Mouse (Mus musculus): ENCODE results near the gene Fgfr2.

DNA sequence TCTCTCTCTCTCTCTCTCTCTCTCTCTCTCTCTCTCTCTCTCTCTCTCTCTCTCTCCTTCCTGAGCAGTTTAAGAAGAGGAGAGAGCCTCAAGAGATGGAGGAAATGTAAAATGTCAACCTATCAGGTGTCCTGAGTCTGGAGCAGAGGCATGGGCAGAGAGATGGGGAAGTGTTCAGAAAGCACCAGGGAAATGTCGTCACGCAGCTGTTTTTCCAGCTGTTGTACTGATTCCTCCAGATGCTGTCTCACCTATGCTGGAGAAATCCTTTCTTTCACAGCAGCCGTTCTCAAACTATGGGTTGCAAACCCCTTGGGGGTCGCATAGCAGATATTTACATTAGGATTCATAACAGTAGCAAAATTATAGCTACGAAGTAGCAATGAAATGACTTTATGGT, 2156.7 kb downstream of the Fgfr2 start:
- TF ChIP-seq CTCF (IDR thresholded peaks at IDR 0.05) (no peak), EP300 (IDR thresholded peaks at IDR 0.05) (no peak)
